Mouse (Mus musculus): ENCODE results near the gene Cd209f.
"Not testable (repeated sequence)": the region's sequence is repeated elsewhere in the genome, so short reads cannot be mapped to it uniquely, and the experiment has no call there.

The Cd209f gene

GRCm38 (mm10) chr8:4105735-4106134 lies at the start of gene Cd209f:
Cd209f (minus strand) TSS chr8:4105835.
- in situ Hi-C loops (cut with MseI, MboI): not testable (repeated sequence)

GRCm38 (mm10) chr8:4154878-4155277 lies 49.2 kb upstream of the Cd209f start:
- in situ Hi-C loops (cut with MseI, MboI): no loop called here

GRCm38 (mm10) chr8:4147272-4147671 lies 41.6 kb upstream of the Cd209f start:
- in situ Hi-C loops (cut with MseI, MboI): no loop called here

GRCm38 (mm10) chr8:4141721-4142120 lies 36.1 kb upstream of the Cd209f start:
- in situ Hi-C loops (cut with MseI, MboI): no loop called here

GRCm38 (mm10) chr8:4139660-4140646 lies 34.3 kb upstream of the Cd209f start:
- in situ Hi-C loops (cut with MseI, MboI): no loop called here

GRCm38 (mm10) chr8:4133798-4134197 lies 28.2 kb upstream of the Cd209f start, which contains the start of gene Cd209g:
Cd209g (plus strand) TSS chr8:4134098.
- in situ Hi-C loops (cut with MseI, MboI): no loop called here

GRCm38 (mm10) chr8:4088514-4088913 lies 17.1 kb downstream of the Cd209f start:
- in situ Hi-C loops (cut with MseI, MboI): not testable (repeated sequence)

- in situ Hi-C loops (cut with MseI, MboI): not testable (repeated sequence)
Observed at GRCm38 (mm10) chr8:4087180-4087722, 18.4 kb downstream of the Cd209f start.
